Mouse (Mus musculus) gastrocnemius, adult 18-20 months (tissue): ENCODE measurements at regions not wholly inside any gene's neighbourhood (a gene's known extent, or its start where the extent isn't known, plus 50 kb on each side); places are given as distances from the start of the nearest gene placed in this dataset.

Source experiments
- DNase-seq: peaks from one replicate; pipeline ENCODE4 v3.0.0; 2021; ENCODE audit warnings: low spot score

DNA sequence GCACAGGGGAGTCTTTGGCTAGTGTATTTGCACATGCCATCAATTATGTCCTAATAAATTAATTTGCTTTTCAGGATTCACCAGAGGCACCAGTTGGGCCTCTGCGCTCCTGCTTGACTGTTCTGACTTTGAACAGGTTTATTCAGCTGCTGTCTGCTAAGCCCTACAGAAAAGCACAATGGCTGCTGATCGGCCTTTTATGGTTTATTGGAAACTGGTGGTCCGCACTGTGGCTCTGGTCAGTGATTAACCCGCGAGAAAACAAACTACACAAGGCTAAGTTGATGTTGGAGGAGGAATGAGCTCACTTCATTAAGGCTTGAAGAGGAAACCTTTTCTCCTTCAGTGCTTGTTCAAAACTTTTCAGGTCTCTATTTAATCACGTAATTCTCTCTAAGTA is 208.4 kb upstream of the Gpr101 start:
- no peak for DNase-seq

DNA sequence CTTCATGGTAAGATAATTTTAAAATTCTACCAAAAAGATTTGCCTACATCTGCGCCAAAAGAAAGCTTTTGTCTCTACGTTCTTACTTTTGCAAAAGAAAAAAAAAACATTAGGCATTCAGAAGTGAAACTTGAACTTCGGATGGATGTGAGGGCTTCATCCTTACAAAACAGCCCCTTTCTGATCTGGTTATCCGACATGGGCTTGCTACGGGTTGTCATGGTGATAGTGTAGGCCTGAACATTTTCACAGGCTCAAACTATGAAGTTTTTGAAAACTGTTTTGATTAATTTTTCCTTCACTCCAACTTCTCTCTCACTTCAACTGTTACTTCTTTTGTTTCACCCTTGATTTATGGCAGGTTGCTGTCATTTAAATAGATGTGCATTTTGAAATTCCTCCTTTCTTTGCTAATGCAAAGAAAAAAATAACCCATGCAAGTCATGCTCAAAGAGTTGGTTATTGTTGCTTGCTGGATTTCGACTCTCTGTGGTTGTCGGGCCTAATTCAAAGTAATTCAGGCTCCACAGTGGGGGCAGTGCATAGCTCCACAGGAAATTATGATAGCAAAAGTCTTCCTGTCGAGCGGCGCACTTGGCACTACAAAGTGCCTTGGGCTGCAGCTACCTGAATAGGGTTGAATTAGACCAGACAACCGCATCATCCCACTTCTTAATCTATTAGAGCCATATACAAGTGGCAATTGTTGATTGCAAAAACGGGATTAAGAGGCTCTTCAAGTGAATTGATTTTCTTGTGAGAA is 205.7 kb upstream of the Gpr101 start:
- DNase-seq, result no peak

DNA sequence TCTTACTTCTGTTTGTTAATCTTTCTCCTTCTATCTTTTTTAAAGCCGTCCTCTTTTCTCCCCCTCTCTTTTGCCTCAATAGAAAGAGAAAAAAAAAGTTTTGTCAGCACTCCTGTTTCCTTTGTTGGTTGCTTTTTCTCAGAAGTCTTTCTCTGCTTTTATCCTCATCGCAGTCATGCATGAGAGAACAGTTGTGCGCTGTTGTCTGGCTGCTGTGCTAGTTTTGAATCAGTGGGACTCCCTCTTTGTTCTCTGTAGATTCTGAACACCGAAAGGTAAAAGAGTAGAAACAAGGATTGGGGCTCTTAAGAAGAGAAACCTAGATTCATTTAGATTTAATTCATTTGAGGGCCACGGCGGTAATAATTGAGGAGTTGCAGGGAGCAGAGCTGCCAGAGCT is 204.9 kb upstream of the Gpr101 start:
- DNase-seq, result no peak

DNA sequence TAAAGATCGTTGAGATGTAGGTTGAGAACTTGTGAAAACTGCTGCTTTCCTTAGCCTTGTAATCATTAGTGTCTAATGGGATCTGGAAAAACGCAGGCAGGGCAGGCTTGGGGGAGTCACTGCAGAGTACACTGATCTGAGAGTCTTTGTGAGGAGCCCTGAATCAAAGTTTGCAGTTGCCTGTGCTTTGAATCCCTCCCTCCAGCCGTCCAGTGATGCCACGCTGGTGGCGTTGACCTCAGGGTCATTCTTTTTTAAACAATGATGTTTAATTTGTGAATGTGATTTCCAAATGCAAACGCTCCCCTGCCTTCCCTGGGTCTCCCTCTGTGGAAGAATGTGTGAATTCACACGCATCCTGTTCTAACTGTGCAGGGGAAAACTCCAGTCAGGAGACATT is 204.4 kb upstream of the Gpr101 start:
- no peak for DNase-seq

DNA sequence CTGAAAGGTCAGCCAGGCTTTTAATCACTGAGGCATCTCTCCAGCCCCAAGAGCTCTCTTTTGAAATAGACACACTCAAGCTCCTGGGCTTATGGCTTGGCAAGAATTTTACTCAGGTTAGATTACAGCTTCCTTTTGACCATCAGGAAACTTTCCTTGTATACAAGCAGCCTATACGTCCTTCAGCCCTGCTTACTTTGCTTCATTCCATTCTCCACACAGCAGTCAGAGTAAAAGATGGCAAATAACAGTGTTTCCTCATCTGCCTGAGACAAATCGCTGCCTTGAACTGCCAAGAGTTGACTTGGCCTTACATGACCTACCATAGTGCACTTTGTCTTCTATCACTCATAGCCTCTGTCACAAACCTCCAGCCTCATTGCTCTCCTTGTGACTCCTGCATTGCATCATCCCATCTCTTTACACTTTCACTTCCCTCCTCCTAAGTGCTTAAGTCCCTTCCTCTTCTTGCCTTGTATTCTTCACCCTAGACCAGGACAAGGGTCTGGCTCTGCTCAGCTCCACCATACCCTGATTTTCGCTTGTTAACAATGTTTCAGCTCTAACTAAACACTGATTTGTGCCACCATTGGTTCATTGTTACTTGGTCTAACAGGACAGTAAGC is 203.2 kb upstream of the Gpr101 start:
- no peak for DNase-seq

DNA sequence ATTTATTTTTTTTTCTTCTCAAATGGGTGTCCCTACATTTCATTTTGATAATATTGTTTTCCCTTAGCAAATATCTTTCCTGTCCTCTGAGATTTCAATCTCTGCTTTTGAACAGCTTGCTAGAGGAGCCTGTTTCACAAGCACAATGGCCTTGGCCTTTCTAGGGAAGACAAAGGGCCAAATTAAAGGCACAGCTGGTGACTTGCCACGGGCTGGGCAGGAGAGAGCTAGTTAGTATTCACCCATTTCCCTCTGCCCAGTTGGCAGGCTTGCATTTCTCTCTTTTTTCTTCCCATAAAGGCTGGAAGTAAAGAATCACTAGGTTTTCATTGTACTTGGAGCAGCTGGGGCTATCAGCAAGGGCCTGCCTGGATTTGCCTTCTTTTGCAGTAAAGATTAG is 188.9 kb upstream of the Gpr101 start:
- no peak for DNase-seq

DNA sequence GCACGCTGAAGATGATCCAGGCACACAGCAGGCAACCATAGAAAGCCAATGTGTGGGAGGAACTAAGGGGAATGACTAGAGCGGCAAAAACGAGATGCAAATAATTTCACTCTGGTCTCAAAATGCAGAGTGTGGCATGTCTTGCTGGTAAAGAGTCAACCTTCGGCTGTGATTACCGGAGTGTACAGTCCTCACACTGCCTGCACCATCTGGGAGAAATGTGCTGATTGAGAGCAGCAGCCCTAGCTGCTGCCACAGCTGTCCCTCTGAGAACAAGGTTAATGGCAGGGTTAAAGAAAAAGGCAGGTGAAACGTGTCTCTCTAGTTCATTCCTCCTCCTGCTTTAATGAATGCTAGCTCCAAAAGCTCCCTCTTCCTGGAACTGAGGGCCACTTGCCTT is 173.2 kb upstream of the Gpr101 start:
- DNase-seq, result no peak

DNA sequence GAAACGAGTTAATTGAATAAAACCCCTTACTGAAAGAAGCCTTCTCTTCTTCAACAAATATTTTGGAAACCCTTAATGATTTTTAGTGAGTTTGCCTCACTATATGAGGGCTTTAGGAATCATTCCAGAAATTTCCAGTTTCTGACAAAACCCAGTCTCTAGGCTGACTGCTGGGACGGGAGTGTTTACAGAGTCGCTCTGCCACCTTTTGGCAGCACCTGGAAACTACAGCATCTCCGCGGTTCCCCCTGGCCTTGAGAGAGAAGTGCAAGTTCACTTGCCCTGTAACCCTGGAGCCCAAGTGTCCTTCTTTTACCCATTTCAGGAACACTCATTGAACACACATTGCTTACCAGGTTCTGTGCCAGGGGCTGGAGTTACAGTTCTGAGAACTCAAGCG is 171.4 kb upstream of the Gpr101 start:
- peak; percentile 6 for DNase-seq

DNA sequence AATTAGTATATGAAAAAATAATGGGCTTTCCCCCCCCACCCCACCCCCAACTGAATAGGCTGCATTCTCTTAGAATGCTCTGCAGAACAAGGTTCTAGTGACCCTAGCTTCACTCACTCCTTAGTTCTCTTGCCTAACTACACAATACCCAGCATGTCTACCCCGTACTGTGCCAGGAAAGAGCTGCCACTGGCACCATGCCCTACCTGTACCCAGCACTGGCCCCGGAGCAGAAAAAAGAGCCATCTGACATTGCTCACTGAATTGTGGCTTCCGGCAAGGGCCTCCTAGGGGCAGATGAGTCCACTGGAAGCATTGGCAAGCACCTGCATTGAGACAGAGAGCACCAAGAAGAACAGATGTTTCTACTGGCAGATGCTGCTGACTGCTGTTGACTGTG is 156.0 kb upstream of the Gpr101 start:
- no peak for DNase-seq

DNA sequence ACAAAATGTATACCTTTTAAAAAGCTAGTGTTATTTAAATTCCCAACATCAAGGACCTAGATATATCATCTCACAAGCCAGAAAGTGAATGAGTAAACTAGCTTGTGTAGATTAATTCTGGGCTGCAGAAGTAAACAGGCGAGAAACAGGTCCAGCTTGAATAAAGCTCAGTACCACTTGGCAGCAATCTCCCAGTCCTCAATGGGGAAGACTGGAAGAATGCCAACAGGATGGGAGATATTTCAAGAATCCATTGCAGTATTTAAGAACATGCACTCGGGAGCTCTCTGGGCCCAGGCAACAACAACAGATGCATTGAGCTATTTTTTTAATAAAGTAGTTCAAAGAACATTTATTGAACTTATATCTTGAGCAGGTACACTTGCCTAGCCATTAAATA is 152.5 kb upstream of the Gpr101 start:
- no peak for DNase-seq

DNA sequence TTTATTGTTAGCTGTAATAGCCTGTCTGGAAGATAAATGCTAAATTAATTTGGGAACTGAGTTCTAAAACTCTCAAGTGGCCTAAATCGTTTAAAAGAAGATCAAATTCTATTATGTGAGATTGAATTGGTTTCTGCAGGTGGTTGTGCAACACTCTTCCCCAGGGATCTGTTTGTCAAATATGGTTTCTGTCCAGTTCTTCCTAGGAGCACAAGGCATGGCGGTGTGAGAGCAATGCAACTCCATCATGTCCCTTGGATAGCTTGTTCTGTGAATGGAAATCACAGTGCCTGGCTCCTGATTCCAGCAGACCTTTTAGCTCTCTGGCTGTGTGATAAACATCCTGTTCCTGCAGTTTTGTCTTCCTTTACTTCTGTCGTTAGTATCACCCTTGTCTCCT is 151.9 kb upstream of the Gpr101 start:
- DNase-seq, result peak; percentile 1
